Mouse (Mus musculus) megakaryocyte, embryonic 14.5 days (primary cell): ENCODE measurements around the gene Arhgap27.

Source experiments
- FLI1 ChIP-seq: IDR thresholded peaks from 2 replicates; pipeline ENCODE4 v1.6.1; 2012; ENCODE audit warnings: low read length, inconsistent platforms, mixed read lengths
- GATA1 ChIP-seq: IDR thresholded peaks from 3 replicates; pipeline ENCODE4 v1.6.1; 2012; ENCODE audit warnings: mixed read lengths, low read length, inconsistent platforms, borderline replicate concordance

- no peak for TF ChIP-seq GATA1
- no peak for TF ChIP-seq FLI1
Measured at GRCm38 (mm10) chr11:103387870-103388526, 24.5 kb upstream of the Arhgap27 start.
